Mouse (Mus musculus) hindbrain, embryonic 15.5 days (tissue): ENCODE measurements around the gene Sdk1. TPM values are rescaled to one million over a fixed set of nuclear protein-coding genes. Genes with fewer than 3 reads are reported as not detected.

Experiments
- ATAC-seq: fragments of 200-750 bp; cut with Nextera tagmentation; 2 replicates; pipeline ENCODE4 v1.8.0; 2017; ENCODE audit warnings: low read depth, moderate number of reproducible peaks, moderate TSS enrichment; ENCODE audit not compliant: low FRiP score
- H3K27ac ChIP-seq: fragments of 300-500 bp; sonication (generic); replicated peaks from 2 replicates; pipeline ENCODE4 v1.5.1; 2015; ENCODE audit warnings: mild to moderate bottlenecking, inconsistent platforms
- H3K27me3 ChIP-seq: fragments of 300-500 bp; sonication (generic); 2 replicates; pipeline ENCODE4 v1.6.1; 2015; ENCODE audit warnings: control low read depth, inconsistent platforms
- H3K36me3 ChIP-seq: fragments of 300-500 bp; sonication (generic); 2 replicates; pipeline ENCODE4 v1.6.1; 2015; ENCODE audit warnings: control low read depth, inconsistent platforms
- H3K4me1 ChIP-seq: fragments of 300-500 bp; sonication (generic); replicated peaks from 2 replicates; pipeline ENCODE4 v1.6.1; 2015; ENCODE audit warnings: control low read depth, inconsistent platforms
- H3K4me2 ChIP-seq: fragments of 300-500 bp; sonication (generic); 2 replicates; pipeline ENCODE4 v1.6.1; 2015; ENCODE audit warnings: moderate library complexity, mild to moderate bottlenecking, inconsistent platforms
- H3K4me3 ChIP-seq: fragments of 300-500 bp; sonication (generic); 2 replicates; pipeline ENCODE4 v1.5.1; 2015; ENCODE audit warnings: mild to moderate bottlenecking, inconsistent platforms
- H3K9ac ChIP-seq: fragments of 300-500 bp; sonication (generic); 2 replicates; pipeline ENCODE4 v1.6.1; 2015; ENCODE audit warnings: inconsistent platforms
- H3K9me3 ChIP-seq: fragments of 300-500 bp; sonication (generic); 2 replicates; pipeline ENCODE4 v1.6.1; 2016; ENCODE audit warnings: control low read depth, inconsistent platforms
- WGBS: fragments of 180-500 bp; shearing (Covaris S2); methylation state at CpG from one replicate; pipeline ENCODE4 v1.1.7; 2015; 5-methylcytosine and 5-hydroxymethylcytosine counted together
- polyA plus RNA-seq: library from polyadenylated mRNA; unstranded; fragments of >200 nt; fragmentation: Nextera tagmentation; extraction: Ambion mirVana; gene quantifications from 2 replicates; pipeline ENCODE4 v1.2.1, GENCODE M21; 2015

Gene Sdk1
- 2.3 and 2.5 TPM in 2 replicates for polyA plus RNA-seq

- H3K4me2 ChIP-seq = peak within 1 kb of the TSS; percentile 99
- peak within 1 kb of the TSS; percentile 70 for H3K4me3 ChIP-seq
- H3K27me3 ChIP-seq = peaks cover 23% of the 10 kb centered on the region
- H3K9ac ChIP-seq = peak within 1 kb of the TSS; percentile 79
- H3K9me3 ChIP-seq = no peaks in the 10 kb centered on the region
- peak within 1 kb of the TSS; percentile 76 for H3K27ac ChIP-seq
- peak; percentile 96 for ATAC-seq
- H3K36me3 ChIP-seq = no peaks in the 10 kb centered on the region
- peaks cover 38% of the 10 kb centered on the region for H3K4me1 ChIP-seq
- under 1% methylated on average over 68 of the region's 77 CpGs for WGBS
These were observed at the start of gene Sdk1 for GRCm38 (mm10) chr5:141240841-141241543. Sdk1 (plus strand) TSS chr5:141241490.

GRCm38 (mm10) chr5:141197278-141197677 lies 44.0 kb upstream of the Sdk1 start:
- Histone ChIP-seq H3K27ac (no peak overlapping the region), H3K4me3 (no peak overlapping the region), H3K9me3 (no peaks in the 10 kb centered on the region), H3K36me3 (no peaks in the 10 kb centered on the region), H3K9ac (no peak overlapping the region), H3K27me3 (no peaks in the 10 kb centered on the region), H3K4me2 (peak overlapping the region; percentile 29), H3K4me1 (peaks cover 15% of the 10 kb centered on the region)
- no peak for ATAC-seq
- 38% methylated on average over 4 of the region's 4 CpGs for WGBS

- 72% methylated on average over 11 of the region's 11 CpGs for WGBS
- no peaks in the 10 kb centered on the region for H3K36me3 ChIP-seq
- no peak overlapping the region for H3K9ac ChIP-seq
- no peak overlapping the region for H3K4me2 ChIP-seq
- H3K27me3 ChIP-seq = no peaks in the 10 kb centered on the region
- H3K9me3 ChIP-seq = no peaks in the 10 kb centered on the region
- H3K27ac ChIP-seq = no peak overlapping the region
- no peak overlapping the region for H3K4me3 ChIP-seq
- peaks cover 3% of the 10 kb centered on the region for H3K4me1 ChIP-seq
- ATAC-seq = no peak
These were observed 38.8 kb upstream of the Sdk1 start for GRCm38 (mm10) chr5:141202276-141203065.

GRCm38 (mm10) chr5:141207061-141207460 lies 34.2 kb upstream of the Sdk1 start:
- Histone ChIP-seq H3K36me3 (no peaks in the 10 kb centered on the region), H3K27ac (no peak overlapping the region), H3K4me2 (no peak overlapping the region), H3K9ac (no peak overlapping the region), H3K9me3 (no peaks in the 10 kb centered on the region), H3K4me1 (no peaks in the 10 kb centered on the region), H3K27me3 (no peaks in the 10 kb centered on the region), H3K4me3 (no peak overlapping the region)
- ATAC-seq = no peak
- 50% methylated on average over 5 of the region's 5 CpGs for WGBS

GRCm38 (mm10) chr5:141225243-141225642 lies 16.0 kb upstream of the Sdk1 start:
- Histone ChIP-seq H3K4me1 (no peaks in the 10 kb centered on the region), H3K4me3 (no peak overlapping the region), H3K9ac (no peak overlapping the region), H3K36me3 (no peaks in the 10 kb centered on the region), H3K4me2 (no peak overlapping the region), H3K27ac (no peak overlapping the region), H3K9me3 (no peaks in the 10 kb centered on the region), H3K27me3 (no peaks in the 10 kb centered on the region)
- WGBS = 85% methylated on average over 3 of the region's 3 CpGs
- ATAC-seq = no peak

- H3K4me2 ChIP-seq = no peak overlapping the region
- peaks cover 8% of the 10 kb centered on the region; the same call in 1 of the 2 replicates for H3K27me3 ChIP-seq
- H3K4me1 ChIP-seq = 0 out of 2 replicates have a peak, but pooled peaks cover 3% of the 10 kb centered on the region
- H3K4me3 ChIP-seq = no peak overlapping the region
- no peak overlapping the region for H3K27ac ChIP-seq
- 16% methylated on average over 4 of the region's 4 CpGs for WGBS
- H3K9me3 ChIP-seq = no peaks in the 10 kb centered on the region
- ATAC-seq = no peak
- H3K9ac ChIP-seq = no peak overlapping the region
- no peaks in the 10 kb centered on the region for H3K36me3 ChIP-seq
These were observed 7.0 kb upstream of the Sdk1 start for GRCm38 (mm10) chr5:141234326-141234725.

GRCm38 (mm10) chr5:141239401-141239800 lies 1.9 kb upstream of the Sdk1 start:
- Histone ChIP-seq H3K9ac (no peak overlapping the region), H3K27ac (no peak overlapping the region), H3K4me3 (no peak overlapping the region), H3K36me3 (no peaks in the 10 kb centered on the region), H3K4me1 (peaks cover 40% of the 10 kb centered on the region), H3K9me3 (no peaks in the 10 kb centered on the region), H3K27me3 (peaks cover 20% of the 10 kb centered on the region), H3K4me2 (no peak overlapping the region)
- no peak for ATAC-seq
- 19% methylated on average over 5 of the region's 5 CpGs for WGBS

- 1% methylated on average over 10 of the region's 10 CpGs for WGBS
- H3K4me1 ChIP-seq = peaks cover 38% of the 10 kb centered on the region
- no peak overlapping the region for H3K27ac ChIP-seq
- peak overlapping the region; percentile 70 for H3K4me3 ChIP-seq
- H3K4me2 ChIP-seq = peak overlapping the region; percentile 99
- no peaks in the 10 kb centered on the region for H3K36me3 ChIP-seq
- peaks cover 23% of the 10 kb centered on the region for H3K27me3 ChIP-seq
- ATAC-seq = peak; percentile 5; the same call in 1 of the 2 replicates
- H3K9me3 ChIP-seq = no peaks in the 10 kb centered on the region
- H3K9ac ChIP-seq = peak overlapping the region; percentile 52
These were observed 849 bp upstream of the Sdk1 start for GRCm38 (mm10) chr5:141240441-141240840.

- peak overlapping the region; percentile 99 for H3K4me2 ChIP-seq
- peak overlapping the region; percentile 70 for H3K4me3 ChIP-seq
- H3K9ac ChIP-seq = peak overlapping the region; percentile 79
- ATAC-seq = peak; percentile 10
- no peaks in the 10 kb centered on the region for H3K9me3 ChIP-seq
- H3K27ac ChIP-seq = peak overlapping the region; percentile 76
- H3K4me1 ChIP-seq = peaks cover 38% of the 10 kb centered on the region
- no peaks in the 10 kb centered on the region for H3K36me3 ChIP-seq
- peaks cover 23% of the 10 kb centered on the region for H3K27me3 ChIP-seq
- WGBS = under 1% methylated on average over 44 of the region's 82 CpGs
These were observed 475 bp downstream of the Sdk1 start for GRCm38 (mm10) chr5:141241645-141242284.

GRCm38 (mm10) chr5:141243253-141243965 lies 2.1 kb downstream of the Sdk1 start:
- Histone ChIP-seq H3K9me3 (no peaks in the 10 kb centered on the region), H3K4me3 (peak overlapping the region; percentile 70), H3K36me3 (no peaks in the 10 kb centered on the region), H3K4me2 (peak overlapping the region; percentile 99), H3K4me1 (peaks cover 38% of the 10 kb centered on the region), H3K27me3 (peaks cover 23% of the 10 kb centered on the region), H3K9ac (peak overlapping the region; percentile 24), H3K27ac (no peak overlapping the region)
- WGBS = 2% methylated on average over 33 of the region's 33 CpGs
- ATAC-seq = no peak

GRCm38 (mm10) chr5:141264253-141264652 lies 23.0 kb downstream of the Sdk1 start:
- ATAC-seq = no peak
- Histone ChIP-seq H3K4me1 (no peaks in the 10 kb centered on the region), H3K9ac (no peak overlapping the region), H3K27ac (no peak overlapping the region), H3K4me3 (no peak overlapping the region), H3K4me2 (no peak overlapping the region), H3K36me3 (no peaks in the 10 kb centered on the region), H3K9me3 (no peaks in the 10 kb centered on the region), H3K27me3 (no peaks in the 10 kb centered on the region)
- 88% methylated on average over 1 of the region's 1 CpGs for WGBS
